In the genomic region with DNA sequence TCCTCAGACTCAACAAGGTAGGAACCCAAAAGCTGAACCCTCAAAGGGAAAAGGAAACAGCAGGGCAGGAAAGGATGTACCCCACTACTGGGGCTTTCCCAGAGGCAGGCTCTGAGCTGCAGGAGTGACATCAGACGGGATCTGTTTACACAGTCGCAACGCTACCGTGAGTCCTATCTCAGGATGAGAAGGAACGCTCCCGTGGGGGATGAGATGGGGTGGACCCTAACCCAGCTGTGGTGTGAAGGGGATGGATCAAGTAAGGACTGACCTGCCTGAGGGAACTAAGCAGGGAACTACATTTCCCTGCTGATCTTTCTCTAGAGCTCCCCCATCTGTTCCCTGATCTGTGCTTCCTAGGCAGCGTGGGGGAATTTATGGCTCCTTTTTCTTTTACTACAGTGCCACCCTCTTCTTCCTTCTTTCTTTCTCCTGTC, we compare ENCODE assay signal across 8 mouse cellular contexts. TPM values are rescaled to one million over a fixed set of nuclear protein-coding genes. Genes with fewer than 3 reads are reported as not detected.
DNase-seq lines count a peak whose midpoint lies in the region; ATAC-seq and TF ChIP-seq lines count a peak whose summit lies in the region.

A gene (plus strand): TSS at position 101 of the 437 bp plus-strand sequence.

- intact Hi-C loops in gastrocnemius, adult 2 months (cut with DNase I) = loop anchor here (1.0 kb wide), 1 partner anchor 40 kb away; no protein-coding TSS in a partner anchor
- intact Hi-C loops in left cerebral cortex, postnatal 10 days (cut with DNase I) = no loop called here

- no peaks in the 10 kb centered on the region for H3K36me3 ChIP-seq in hindbrain, embryonic 16.5 days (ENCODE audit: control insufficient read depth, insufficient read depth, low read length)
- H3K36me3 ChIP-seq in midbrain, postnatal 0 days (ENCODE audit: insufficient read depth, low read length) = no peaks in the 10 kb centered on the region

- H3K4me3 ChIP-seq in gastrocnemius, adult 2 months = peak within 1 kb of the TSS; percentile 48
- H3K4me3 ChIP-seq in hindbrain, embryonic 16.5 days (ENCODE audit: low read length) = peak within 1 kb of the TSS; percentile 17; the same call in 1 of the 2 replicates
- no peak within 1 kb of the TSS; the same call in 1 of the 2 replicates for H3K4me3 ChIP-seq in midbrain, postnatal 0 days (ENCODE audit: low read depth, low read length)

- H3K4me1 ChIP-seq in hindbrain, embryonic 16.5 days (ENCODE audit: control insufficient read depth, insufficient read depth, low read depth, low read length) = peaks cover 6% of the 10 kb centered on the region
- 0 out of 2 replicates have a peak, but pooled peaks cover 1% of the 10 kb centered on the region for H3K4me1 ChIP-seq in midbrain, postnatal 0 days (ENCODE audit: insufficient read depth, low read length)

- H3K9me3 ChIP-seq in hindbrain, embryonic 16.5 days (ENCODE audit: control insufficient read depth, low read length) = no peaks in the 10 kb centered on the region
- no peaks in the 10 kb centered on the region for H3K9me3 ChIP-seq in midbrain, postnatal 0 days (ENCODE audit: low read length)

- TF ChIP-seq CTCF in gastrocnemius, adult 2 months (IDR thresholded peaks at IDR 0.05) = peak; percentile 53
- TF ChIP-seq CTCF in midbrain, postnatal 0 days (IDR thresholded peaks at IDR 0.05) = peak; percentile 47

- no peaks in the 10 kb centered on the region for H3K27me3 ChIP-seq in hindbrain, embryonic 16.5 days (replicated peaks; ENCODE audit: control insufficient read depth, insufficient read depth, low read length)
- H3K27me3 ChIP-seq in midbrain, postnatal 0 days (ENCODE audit: insufficient read depth, low read length) = no peaks in the 10 kb centered on the region

- H3K9ac ChIP-seq in hindbrain, embryonic 16.5 days (ENCODE audit: low read depth, low read length) = 0 out of 2 replicates have a peak within 1 kb of the TSS, but pooled peaks have one; percentile 40
- H3K9ac ChIP-seq in midbrain, postnatal 0 days (replicated peaks; ENCODE audit: low read length, poor library complexity, severe bottlenecking) = no peak within 1 kb of the TSS; the same call in 1 of the 2 replicates

- peak within 1 kb of the TSS; percentile 44 for H3K4me2 ChIP-seq in hindbrain, embryonic 16.5 days (ENCODE audit: low read length)
- peak within 1 kb of the TSS; percentile 35 for H3K4me2 ChIP-seq in midbrain, postnatal 0 days (ENCODE audit: low read depth, low read length, poor library complexity, severe bottlenecking)

- no peak for ATAC-seq in hindbrain, embryonic 16.5 days
- no peak for ATAC-seq in midbrain, postnatal 0 days (ENCODE audit: low FRiP score)

- under 1% methylated on average over 7 of the region's 7 CpGs for WGBS in hindbrain, embryonic 16.5 days
- 4% methylated on average over 7 of the region's 7 CpGs for WGBS in midbrain, postnatal 0 days

- DNase-seq in layer of hippocampus, adult 11-12 months (ENCODE audit: low spot score) = peak; percentile 53
- DNase-seq in layer of hippocampus, adult 9-10 months (ENCODE audit: low spot score) = no peak
- DNase-seq in adrenal gland, postnatal 4 days (ENCODE audit: low spot score in 2 of 2) = no peak
- peak; percentile 33 for DNase-seq in gastrocnemius, adult 2 months
- peak in 1 of 2 experiments; percentile 40 for DNase-seq in left cerebral cortex, postnatal 10 days (ENCODE audit: extremely low spot score in 1 of 2, low spot score in 2 of 2)
- no peak for DNase-seq in midbrain, postnatal 0 days (ENCODE audit: low spot score)
- DNase-seq in spleen, postnatal 14 days (ENCODE audit: low spot score in 2 of 2) = no peak

- H3K27ac ChIP-seq in gastrocnemius, adult 2 months = peak within 1 kb of the TSS; percentile 85
- no peak within 1 kb of the TSS for H3K27ac ChIP-seq in hindbrain, embryonic 16.5 days (ENCODE audit: low read depth, low read length)
- H3K27ac ChIP-seq in midbrain, postnatal 0 days (ENCODE audit: low read depth, low read length) = no peak within 1 kb of the TSS

RNA-seq across cellular contexts. Expression of the gene that starts here (rescaled TPM):
- 10 to 100 TPM; 34.7 to 35.0 TPM for total RNA-seq in adrenal gland, postnatal 4 days (2021)
- total RNA-seq in gastrocnemius, adult 2 months (2021) = 10 to 100 TPM; 21.7 to 24.7 TPM
- polyA plus RNA-seq in hindbrain, embryonic 16.5 days (2015; fragmentation: Nextera tagmentation; extraction: Ambion mirVana) = 89.7 and 95.6 TPM in 2 replicates
- 10 to 100 TPM; 40.9 to 41.8 TPM for total RNA-seq in left cerebral cortex, postnatal 10 days (2021)
- 194 and 206 TPM in 2 replicates for total RNA-seq in midbrain, postnatal 0 days (2014; rRNA removed)
- polyA plus RNA-seq in midbrain, postnatal 0 days (2015; fragmentation: Nextera tagmentation; extraction: Ambion mirVana) = 103 and 108 TPM in 2 replicates

Comparison
In these comparisons a context has a peak if more than half of its experiments do, and no peak if none do; other contexts are left out.
1. DNase-seq: peak in layer of hippocampus, adult 11-12 months (single experiment) and gastrocnemius, adult 2 months (single experiment); none in layer of hippocampus, adult 9-10 months (single experiment), adrenal gland, postnatal 4 days (0 of 2), midbrain, postnatal 0 days (single experiment) and spleen, postnatal 14 days (0 of 2).